Mouse (Mus musculus): ENCODE measurements at regions not wholly inside any gene's neighbourhood (a gene's known extent, or its start where the extent isn't known, plus 50 kb on each side); places are given as distances from the start of the nearest gene placed in this dataset.

DNA sequence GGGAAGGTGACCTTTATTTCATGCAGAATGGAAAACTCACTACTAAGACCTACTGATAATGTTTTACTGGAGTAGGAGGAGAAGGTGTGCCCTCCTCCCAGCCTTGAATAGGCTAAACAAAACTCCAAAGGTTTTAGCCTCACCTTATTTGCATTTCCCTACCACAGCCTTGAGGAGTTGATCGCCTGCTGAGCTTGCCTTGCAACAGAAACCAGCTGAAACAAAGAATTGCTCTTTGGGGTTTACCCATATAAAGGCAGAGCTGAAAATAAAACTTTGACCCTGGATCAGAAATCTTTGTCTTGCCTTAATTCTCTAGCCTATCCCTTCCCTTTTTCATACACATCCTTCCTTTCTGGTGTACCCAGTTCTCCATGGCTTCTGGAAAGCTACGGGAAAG, 1218.0 kb downstream of the 9330182O14Rik start:
- no peak for TF ChIP-seq POLR2A (IDR thresholded peaks at IDR 0.05; ENCODE audit: control insufficient read depth in 1 of 2, insufficient read depth in 1 of 2, low read depth in 1 of 2, low read length in 2 of 2, poor library complexity in 1 of 2)
- no peak for TF ChIP-seq GABPA (IDR thresholded peaks at IDR 0.05; ENCODE audit: low read depth, low read length)
- TF ChIP-seq CTCF (IDR thresholded peaks at IDR 0.05 in 2 of 3, conservative IDR thresholded peaks at IDR 0.05 in 1 of 3; ENCODE audit: control insufficient read depth in 1 of 3, insufficient read depth in 1 of 3, low read depth in 2 of 3, low read length in 3 of 3, poor library complexity in 1 of 3, severe bottlenecking in 1 of 3): no peak

All from MEL (cell line).